Mouse (Mus musculus) hindbrain, embryonic 12.5 days (tissue): ENCODE measurements around the gene Aff3. TPM values are rescaled to one million over a fixed set of nuclear protein-coding genes. Genes with fewer than 3 reads are reported as not detected.
A peak's percentile ranks its signal among the peaks of the same experiment; 100 is the strongest.

Experiments
- ATAC-seq: fragments of 200-750 bp; cut with Nextera tagmentation; 2 replicates; pipeline ENCODE4 v1.8.0; 2017; ENCODE audit warnings: moderate TSS enrichment; ENCODE audit not compliant: low FRiP score
- H3K27ac ChIP-seq: fragments of 300-500 bp; sonication (generic); 2 replicates; pipeline ENCODE4 v1.5.1; 2016; ENCODE audit warnings: mild to moderate bottlenecking
- H3K27me3 ChIP-seq: fragments of 300-500 bp; sonication (generic); 2 replicates; pipeline ENCODE4 v1.6.1; 2016; ENCODE audit warnings: mild to moderate bottlenecking
- H3K36me3 ChIP-seq: fragments of 300-500 bp; sonication (generic); 2 replicates; pipeline ENCODE4 v1.6.1; 2016; ENCODE audit warnings: mild to moderate bottlenecking
- H3K4me1 ChIP-seq: fragments of 300-500 bp; sonication (generic); 2 replicates; pipeline ENCODE4 v1.6.1; 2016
- H3K4me2 ChIP-seq: fragments of 300-500 bp; sonication (generic); replicated peaks from 2 replicates; pipeline ENCODE4 v1.6.1; 2016; ENCODE audit warnings: mild to moderate bottlenecking
- H3K4me3 ChIP-seq: fragments of 300-500 bp; sonication (generic); 2 replicates; pipeline ENCODE4 v1.5.1; 2016; ENCODE audit warnings: mild to moderate bottlenecking
- H3K9ac ChIP-seq: fragments of 300-500 bp; sonication (generic); 2 replicates; pipeline ENCODE4 v1.6.1; 2016; ENCODE audit warnings: mild to moderate bottlenecking, moderate library complexity
- H3K9me3 ChIP-seq: fragments of 300-500 bp; sonication (generic); replicated peaks from 2 replicates; pipeline ENCODE4 v1.6.1; 2016; ENCODE audit warnings: mild to moderate bottlenecking
- WGBS: fragments of 180-500 bp; shearing (Covaris S2); methylation state at CpG from one replicate; pipeline ENCODE4 v1.1.7; 2016; 5-methylcytosine and 5-hydroxymethylcytosine counted together
- polyA plus RNA-seq: library from polyadenylated mRNA; unstranded; fragments of >200 nt; fragmentation: Nextera tagmentation; extraction: Ambion mirVana; gene quantifications from 2 replicates; pipeline ENCODE4 v1.2.1, GENCODE M21; 2016

The Aff3 gene
- polyA plus RNA-seq, 1 experiment from 2014 or later = 45.2 TPM

- Histone ChIP-seq H3K4me1 (peaks cover 17% of the 10 kb centered on the region), H3K9me3 (no peaks in the 10 kb centered on the region), H3K27ac (no peak overlapping the region), H3K27me3 (no peaks in the 10 kb centered on the region), H3K4me2 (no peak overlapping the region), H3K36me3 (peaks cover 4% of the 10 kb centered on the region; the same call in 1 of the 2 replicates), H3K9ac (no peak overlapping the region), H3K4me3 (no peak overlapping the region)
- 59% methylated on average over 5 of the region's 5 CpGs for WGBS
- no peak for ATAC-seq
These were observed 86.4 kb downstream of the Aff3 start for GRCm38 (mm10) chr1:38578339-38578738.

DNA sequence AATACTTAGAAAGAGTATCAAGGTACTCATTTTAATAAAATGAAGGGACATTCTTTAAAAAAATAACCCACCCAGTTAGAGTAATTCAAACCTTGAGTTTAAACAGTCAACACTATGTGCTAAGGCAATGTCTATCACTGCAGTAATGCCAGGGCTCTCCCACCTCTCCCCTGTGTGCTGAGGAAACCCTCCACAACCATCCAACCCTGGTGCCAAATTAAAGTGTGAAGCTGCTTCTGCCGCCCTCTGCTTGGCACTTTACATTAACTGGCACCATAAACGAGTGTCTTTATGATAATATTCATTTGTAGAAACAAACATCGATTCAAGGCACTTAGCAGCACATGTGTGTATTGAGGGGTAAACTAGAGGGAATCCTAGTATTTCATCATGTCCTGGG, 97.0 kb downstream of the Aff3 start:
- Histone ChIP-seq H3K4me2 (no peak overlapping the region), H3K27ac (peak overlapping the region; percentile 23; the same call in 1 of the 2 replicates), H3K9me3 (no peaks in the 10 kb centered on the region), H3K4me1 (peaks cover 56% of the 10 kb centered on the region), H3K36me3 (no peaks in the 10 kb centered on the region), H3K4me3 (no peak overlapping the region), H3K9ac (no peak overlapping the region), H3K27me3 (no peaks in the 10 kb centered on the region)
- 78% methylated on average over 3 of the region's 3 CpGs for WGBS
- ATAC-seq = no peak

DNA sequence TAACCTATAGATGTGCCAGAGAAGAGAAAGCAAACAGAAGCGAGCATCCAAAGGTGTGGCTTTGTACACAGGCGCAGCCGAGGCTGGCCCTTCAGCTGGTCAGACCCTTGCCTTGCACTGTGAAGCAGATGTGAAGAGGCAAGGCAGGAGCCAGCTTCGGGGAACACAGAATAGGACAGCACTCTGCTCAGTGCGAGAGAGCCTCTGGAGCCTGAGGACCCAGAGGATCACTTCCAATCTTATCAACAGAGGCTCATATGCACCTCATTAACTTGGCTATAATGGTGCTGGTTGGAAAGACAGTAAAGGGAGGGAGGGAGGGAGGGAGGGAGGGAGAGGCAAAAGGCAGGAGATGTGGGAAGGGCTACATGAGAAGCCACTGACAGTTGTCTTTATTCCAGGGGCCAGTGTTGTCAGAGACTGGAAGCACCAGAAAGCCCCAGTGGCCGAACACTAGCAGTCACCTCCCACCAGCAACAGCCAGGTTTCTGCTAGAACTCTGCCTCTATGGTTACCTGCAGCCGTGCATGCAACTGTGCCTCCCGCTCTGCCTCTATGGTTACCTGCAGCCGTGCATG, 98.6 kb downstream of the Aff3 start:
- Histone ChIP-seq H3K4me2 (peak overlapping the region; percentile 26), H3K4me3 (no peak overlapping the region), H3K4me1 (peaks cover 72% of the 10 kb centered on the region), H3K9me3 (no peaks in the 10 kb centered on the region), H3K9ac (peak overlapping the region; percentile 36; the same call in 1 of the 2 replicates), H3K27me3 (no peaks in the 10 kb centered on the region), H3K36me3 (no peaks in the 10 kb centered on the region), H3K27ac (peak overlapping the region; percentile 86)
- peak; percentile 67 for ATAC-seq
- 25% methylated on average over 9 of the region's 9 CpGs for WGBS

GRCm38 (mm10) chr1:38565295-38565777, 99.4 kb downstream of the Aff3 start:
- peak overlapping the region; percentile 86 for H3K27ac ChIP-seq
- peak overlapping the region; percentile 26 for H3K4me2 ChIP-seq
- H3K4me3 ChIP-seq = no peak overlapping the region
- no peaks in the 10 kb centered on the region for H3K27me3 ChIP-seq
- 22% methylated on average over 7 of the region's 7 CpGs for WGBS
- no peaks in the 10 kb centered on the region for H3K36me3 ChIP-seq
- peak; percentile 53 for ATAC-seq
- H3K9me3 ChIP-seq = no peaks in the 10 kb centered on the region
- peaks cover 80% of the 10 kb centered on the region for H3K4me1 ChIP-seq
- H3K9ac ChIP-seq = peak overlapping the region; percentile 36; the same call in 1 of the 2 replicates

DNA sequence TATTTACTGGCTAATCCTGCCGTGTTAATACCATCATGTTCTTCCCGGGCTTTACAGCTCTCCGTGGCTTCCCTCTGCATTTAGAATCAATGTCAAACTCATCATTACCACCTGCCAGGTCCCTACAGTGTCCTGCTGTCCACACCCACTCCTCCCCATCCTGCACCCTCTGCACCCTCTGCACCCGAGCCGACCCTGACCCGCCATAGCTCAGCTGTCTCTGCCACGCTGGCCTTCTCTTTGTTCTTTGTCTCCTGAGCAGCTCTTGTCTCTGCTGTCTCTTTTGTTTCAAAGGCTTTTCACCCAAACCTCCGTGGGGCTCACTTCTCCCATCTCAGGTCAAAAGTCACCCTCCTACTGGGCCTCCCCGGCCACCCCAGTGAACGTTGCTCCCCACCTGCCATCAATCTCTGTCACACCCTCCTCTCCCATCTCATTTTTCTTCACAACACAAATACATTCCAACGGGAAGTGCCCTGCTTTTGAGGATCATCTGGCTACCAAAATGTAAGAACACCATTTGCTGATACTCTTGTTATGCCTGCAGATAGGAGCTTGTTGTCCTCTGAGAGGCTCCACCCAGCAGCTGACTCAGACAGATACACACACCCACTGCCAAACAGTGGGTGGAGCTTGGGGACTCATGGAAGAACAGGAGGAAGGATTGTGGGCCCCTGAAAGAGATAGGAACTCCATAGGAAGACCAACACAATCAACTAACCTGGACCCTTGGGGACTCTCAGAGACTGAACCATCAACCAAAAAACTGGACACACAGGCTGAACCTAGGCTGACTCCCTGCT, 102.2 kb downstream of the Aff3 start:
- H3K4me1 ChIP-seq = peaks cover 69% of the 10 kb centered on the region
- 0 out of 2 replicates have a peak, but pooled peaks have one; percentile 33 for ATAC-seq
- peak overlapping the region; percentile 88 for H3K27ac ChIP-seq
- H3K36me3 ChIP-seq = no peaks in the 10 kb centered on the region
- peak overlapping the region; percentile 27 for H3K4me2 ChIP-seq
- H3K9me3 ChIP-seq = no peaks in the 10 kb centered on the region
- H3K4me3 ChIP-seq = no peak overlapping the region
- 8% methylated on average over 11 of the region's 11 CpGs for WGBS
- no peaks in the 10 kb centered on the region for H3K27me3 ChIP-seq
- H3K9ac ChIP-seq = 0 out of 2 replicates have a peak overlapping the region, but pooled peaks have one; percentile 2

DNA sequence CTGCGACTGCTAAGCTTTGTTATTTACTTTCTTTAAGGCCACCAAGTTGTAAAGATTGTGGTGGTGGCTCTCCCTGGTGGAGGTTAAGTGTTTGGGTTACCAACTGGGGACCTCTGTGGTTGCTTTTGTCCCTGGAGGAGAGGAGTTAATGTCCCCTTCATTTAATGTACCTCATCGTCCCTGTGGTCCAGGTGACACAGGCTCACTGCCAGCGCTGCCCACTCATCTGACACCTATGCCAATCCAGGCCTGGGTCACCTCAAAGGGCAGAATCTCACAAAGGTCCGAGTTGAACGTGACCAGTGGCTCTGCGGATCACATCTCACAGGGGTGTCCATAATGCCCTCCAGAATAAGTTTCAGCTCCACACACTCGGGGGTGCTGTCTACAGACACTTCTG, 103.4 kb downstream of the Aff3 start:
- peak overlapping the region; percentile 88; the same call in 1 of the 2 replicates for H3K27ac ChIP-seq
- no peaks in the 10 kb centered on the region for H3K27me3 ChIP-seq
- no peaks in the 10 kb centered on the region for H3K9me3 ChIP-seq
- H3K9ac ChIP-seq = no peak overlapping the region
- H3K4me3 ChIP-seq = no peak overlapping the region
- H3K36me3 ChIP-seq = no peaks in the 10 kb centered on the region
- 63% methylated on average over 7 of the region's 7 CpGs for WGBS
- H3K4me1 ChIP-seq = peaks cover 60% of the 10 kb centered on the region
- H3K4me2 ChIP-seq = no peak overlapping the region
- ATAC-seq = no peak

DNA sequence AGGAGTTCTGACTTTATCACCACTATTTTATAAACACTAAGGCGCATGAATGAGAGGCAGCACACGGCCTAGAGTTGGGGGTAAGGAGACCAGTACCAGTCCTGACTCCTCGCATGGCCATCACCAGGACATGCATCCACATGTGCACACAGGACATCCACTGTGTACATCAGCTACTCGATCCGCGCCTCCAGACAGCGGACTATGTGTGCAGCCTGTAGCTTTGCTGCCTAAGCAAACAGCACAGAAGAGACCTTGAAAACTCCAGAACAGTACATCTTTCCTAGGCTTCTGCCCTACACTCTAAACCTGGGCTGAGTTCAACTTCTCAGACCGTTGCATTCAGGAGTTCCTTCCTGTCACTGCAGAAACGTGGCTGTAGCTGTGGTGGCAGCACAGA, 104.1 kb downstream of the Aff3 start:
- 79% methylated on average over 9 of the region's 9 CpGs for WGBS
- no peak overlapping the region for H3K27ac ChIP-seq

GRCm38 (mm10) chr1:38557615-38558014, 107.1 kb downstream of the Aff3 start:
- 91% methylated on average over 8 of the region's 8 CpGs for WGBS
- Histone ChIP-seq H3K4me3 (no peak overlapping the region), H3K27ac (no peak overlapping the region), H3K9me3 (no peaks in the 10 kb centered on the region), H3K9ac (no peak overlapping the region), H3K36me3 (no peaks in the 10 kb centered on the region), H3K27me3 (no peaks in the 10 kb centered on the region), H3K4me2 (no peak overlapping the region), H3K4me1 (peaks cover 32% of the 10 kb centered on the region)
- ATAC-seq = no peak

More for the DNA sequence above, 104.1 kb downstream of the Aff3 start:
- Histone ChIP-seq H3K4me2 (no peak overlapping the region), H3K27me3 (no peaks in the 10 kb centered on the region), H3K9ac (no peak overlapping the region), H3K4me3 (no peak overlapping the region), H3K4me1 (peaks cover 53% of the 10 kb centered on the region), H3K9me3 (no peaks in the 10 kb centered on the region), H3K36me3 (no peaks in the 10 kb centered on the region)
- no peak for ATAC-seq

GRCm38 (mm10) chr1:38554546-38554945, 110.2 kb downstream of the Aff3 start:
- no peak overlapping the region for H3K4me3 ChIP-seq

GRCm38 (mm10) chr1:38553090-38553489, 111.7 kb downstream of the Aff3 start:
- H3K4me1 ChIP-seq = peaks cover 20% of the 10 kb centered on the region
- no peaks in the 10 kb centered on the region for H3K36me3 ChIP-seq
- WGBS = 43% methylated on average over 6 of the region's 6 CpGs
- ATAC-seq = no peak
- no peak overlapping the region for H3K27ac ChIP-seq
- no peak overlapping the region for H3K4me2 ChIP-seq
- H3K9ac ChIP-seq = no peak overlapping the region
- H3K4me3 ChIP-seq = no peak overlapping the region
- no peaks in the 10 kb centered on the region for H3K9me3 ChIP-seq
- H3K27me3 ChIP-seq = no peaks in the 10 kb centered on the region

More at GRCm38 (mm10) chr1:38554546-38554945, 110.2 kb downstream of the Aff3 start:
- no peaks in the 10 kb centered on the region for H3K9me3 ChIP-seq
- H3K4me2 ChIP-seq = no peak overlapping the region
- ATAC-seq = no peak
- no peak overlapping the region for H3K9ac ChIP-seq
- H3K36me3 ChIP-seq = no peaks in the 10 kb centered on the region
- no peaks in the 10 kb centered on the region for H3K27me3 ChIP-seq
- no peak overlapping the region for H3K27ac ChIP-seq
- peaks cover 14% of the 10 kb centered on the region for H3K4me1 ChIP-seq
- WGBS = 84% methylated on average over 3 of the region's 3 CpGs

- no peaks in the 10 kb centered on the region for H3K9me3 ChIP-seq
- H3K27me3 ChIP-seq = no peaks in the 10 kb centered on the region
- 82% methylated on average over 13 of the region's 13 CpGs for WGBS
- peaks cover 43% of the 10 kb centered on the region for H3K4me1 ChIP-seq
- H3K36me3 ChIP-seq = no peaks in the 10 kb centered on the region
- no peak overlapping the region for H3K9ac ChIP-seq
- ATAC-seq = no peak
- no peak overlapping the region for H3K4me3 ChIP-seq
- no peak overlapping the region for H3K4me2 ChIP-seq
- no peak overlapping the region for H3K27ac ChIP-seq
These were observed 114.2 kb downstream of the Aff3 start for GRCm38 (mm10) chr1:38550579-38550978.
